Mouse (Mus musculus): Measurements from ENCODE around the gene Laptm4a.

Gene Laptm4a

DNA sequence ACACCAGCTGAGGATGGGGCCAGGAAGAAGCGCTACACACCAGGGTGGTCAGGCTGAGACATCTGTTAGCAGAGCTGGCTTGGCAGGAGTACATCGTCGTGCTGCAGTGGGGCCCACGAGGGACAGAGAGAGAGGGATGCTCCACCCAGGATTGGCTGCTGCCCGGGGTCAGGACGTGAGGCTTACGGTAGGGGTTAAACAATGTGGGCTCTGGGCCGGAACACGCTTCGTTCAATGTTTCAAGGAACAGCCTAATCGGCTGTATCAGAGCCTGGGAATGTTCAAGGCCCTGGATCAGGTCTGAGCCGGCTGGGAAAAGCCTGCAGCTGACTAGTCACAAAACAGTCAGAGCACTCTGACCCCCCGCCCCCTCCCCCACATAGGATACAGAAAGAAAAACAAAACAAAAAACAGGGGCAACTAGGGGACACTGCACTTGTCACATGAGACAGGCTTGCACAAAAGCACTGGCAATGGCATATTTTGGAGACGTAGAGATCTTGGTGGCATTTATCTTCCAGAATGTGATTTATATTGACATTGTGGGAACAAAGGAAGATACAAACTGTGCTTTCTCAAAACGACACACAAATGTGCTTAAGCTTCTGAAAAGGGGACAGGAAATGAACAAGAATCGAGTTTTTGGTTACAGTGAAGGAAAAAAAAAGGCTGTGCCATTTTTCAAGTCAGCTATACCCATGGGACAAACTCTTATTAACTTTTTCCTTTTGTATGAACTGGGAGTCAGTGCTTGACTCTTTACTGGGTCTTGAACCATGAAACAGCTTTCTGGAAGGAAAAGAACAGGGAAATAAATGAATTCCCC is 8.4 kb upstream of the Laptm4a start:
- DNase-seq, result no peak

DNA sequence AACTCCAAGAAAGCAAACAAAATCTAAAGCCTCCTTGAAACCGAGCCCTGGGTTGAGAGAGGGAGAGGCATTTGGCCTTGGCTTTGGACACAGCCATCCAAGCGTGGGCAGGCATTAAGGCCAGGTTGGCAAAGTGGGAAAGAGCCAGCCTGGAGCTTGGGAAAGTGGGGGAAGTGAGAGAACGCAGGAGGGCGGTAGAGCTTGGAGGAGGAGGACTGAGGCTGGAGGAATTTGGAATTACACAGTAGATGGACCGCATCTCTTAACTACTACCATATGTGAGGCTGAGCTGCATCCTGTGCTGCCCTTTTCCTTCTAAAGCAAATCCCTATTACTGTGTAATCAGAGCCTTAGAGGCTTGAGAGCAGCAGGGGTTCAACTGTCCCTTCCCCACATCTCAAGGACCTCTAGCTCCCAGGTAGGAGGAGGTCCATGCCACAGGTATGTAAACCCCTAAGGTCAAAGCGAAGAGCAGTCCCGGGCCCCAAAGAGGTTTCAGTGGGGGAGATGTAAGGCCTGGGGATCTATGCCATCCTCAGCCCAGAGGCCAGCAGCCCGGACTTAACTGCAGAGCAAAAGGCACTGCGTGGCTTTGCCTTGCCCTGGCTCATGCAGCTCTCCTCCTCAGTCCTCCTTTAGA is 7.6 kb upstream of the Laptm4a start:
- peak; percentile 36 to 50 for DNase-seq

- DNase-seq, result peak; percentile 46 to 47
Measured at GRCm38 (mm10) chr12:8916378-8916777, 5.1 kb upstream of the Laptm4a start.

DNA sequence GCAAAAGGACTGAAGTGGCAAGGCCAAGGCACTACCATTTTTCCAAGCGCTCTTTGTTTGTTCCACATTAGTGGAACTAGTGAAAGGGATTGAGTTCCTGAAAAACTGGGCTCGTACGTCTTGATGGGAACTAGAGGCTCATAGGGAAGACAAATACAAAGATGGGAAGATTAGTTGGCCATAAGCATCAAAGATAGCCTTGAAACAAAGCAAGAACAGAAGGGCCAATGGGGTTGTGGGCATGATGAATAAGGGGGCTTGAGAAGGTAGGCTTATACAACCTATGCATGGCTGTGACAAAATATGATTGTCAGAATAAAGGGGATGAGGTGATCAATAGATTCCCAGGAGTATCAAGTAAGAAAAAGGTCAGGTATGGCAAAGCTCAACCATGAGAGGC is 2.2 kb upstream of the Laptm4a start:
- no peak for DNase-seq

- DNase-seq, result no peak
Measured at GRCm38 (mm10) chr12:8920996-8921393, 469 bp upstream of the Laptm4a start.

- DNase-seq, result no peak
Measured at GRCm38 (mm10) chr12:8922369-8923124, 1.1 kb downstream of the Laptm4a start.

- peak; percentile 30 to 31 for DNase-seq
Measured at GRCm38 (mm10) chr12:8923125-8923410, 1.6 kb downstream of the Laptm4a start.

- no peak for DNase-seq
Measured at GRCm38 (mm10) chr12:8923603-8924002, 2.1 kb downstream of the Laptm4a start.

DNA sequence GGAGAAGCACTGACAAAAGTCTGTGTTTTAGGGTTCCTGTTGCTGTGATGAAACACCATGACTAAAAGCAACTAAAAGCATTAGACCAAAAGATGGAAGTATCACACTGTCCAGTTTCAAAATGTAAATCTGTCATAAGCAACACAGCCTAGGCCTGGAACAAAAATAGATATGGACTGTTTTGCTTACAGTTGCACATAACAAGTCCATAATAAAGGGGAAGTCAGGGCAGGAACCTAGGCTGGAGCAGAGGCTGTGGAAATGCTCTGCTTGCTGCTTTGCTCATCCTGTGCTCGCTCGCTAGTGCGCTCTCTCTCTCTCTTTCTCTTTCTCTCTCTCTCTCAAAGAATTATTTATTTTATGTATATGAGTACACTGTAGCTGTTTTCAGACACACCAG is 6.2 kb downstream of the Laptm4a start:
- DNase-seq, result no peak

- DNase-seq, result no peak
Measured at GRCm38 (mm10) chr12:8928766-8929165, 7.3 kb downstream of the Laptm4a start.

GRCm38 (mm10) chr12:8931083-8931482 is 9.6 kb downstream of the Laptm4a start:
- no peak for DNase-seq

DNA sequence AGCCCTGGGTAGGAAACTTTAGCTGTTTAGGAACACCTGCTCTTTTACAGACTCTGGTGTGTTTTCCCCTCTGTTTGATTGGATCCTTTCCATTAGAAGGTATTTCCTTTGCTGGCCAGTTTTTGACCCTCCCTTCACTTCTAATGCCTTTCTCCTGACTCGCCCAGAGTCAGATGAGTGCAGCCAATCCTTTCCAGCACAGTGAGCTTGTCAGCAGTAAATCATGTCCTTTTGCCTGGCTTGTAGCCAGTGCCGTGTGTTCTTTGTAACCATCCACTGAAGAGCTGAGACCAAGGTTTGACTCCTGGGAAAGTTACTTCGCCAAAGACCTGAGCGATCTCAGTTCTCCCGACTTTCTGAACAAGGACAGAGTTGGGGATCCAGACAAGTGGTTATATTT is 13.9 kb downstream of the Laptm4a start:
- DNase-seq, result no peak

DNA sequence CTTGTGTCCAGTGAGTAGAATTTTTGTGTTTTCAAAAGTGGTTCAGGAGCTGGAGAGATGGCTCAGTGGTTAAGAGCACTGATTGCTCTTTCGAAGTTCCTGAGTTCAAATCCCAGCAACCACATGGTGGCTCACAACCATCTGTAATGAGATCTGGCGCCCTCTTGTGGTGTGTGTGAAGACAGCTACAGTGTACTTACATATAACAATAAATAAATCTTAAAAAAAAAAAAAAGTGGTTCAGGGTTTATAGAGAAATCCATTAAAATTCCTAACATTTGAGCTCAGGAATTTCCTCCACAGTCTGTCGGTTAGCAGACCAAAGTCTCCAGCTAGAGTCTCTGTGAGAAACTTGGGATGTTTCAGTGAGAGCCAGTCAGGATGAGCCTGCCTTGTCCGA is 14.7 kb downstream of the Laptm4a start:
- DNase-seq, result peak in 1 of 2 experiments; percentile 37

DNA sequence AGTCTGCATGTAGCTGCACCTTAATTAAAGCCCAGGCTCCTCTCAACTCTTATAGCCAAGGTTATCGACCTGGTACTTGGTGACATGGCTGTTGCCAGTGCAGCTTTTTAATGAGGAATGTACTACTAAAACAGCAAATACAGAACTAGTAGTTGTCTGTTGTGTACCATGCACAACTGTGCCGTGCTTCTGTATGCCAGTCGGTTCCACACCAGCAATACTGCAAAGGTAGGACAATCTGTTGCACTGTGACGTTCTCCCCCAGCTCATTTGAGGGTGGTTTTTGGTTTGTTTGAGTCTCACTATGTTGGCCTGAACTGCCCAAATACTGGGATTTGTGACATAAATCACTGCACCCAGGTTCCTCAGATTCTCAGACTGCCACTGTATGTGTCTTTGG is 18.0 kb downstream of the Laptm4a start:
- DNase-seq, result no peak

DNA sequence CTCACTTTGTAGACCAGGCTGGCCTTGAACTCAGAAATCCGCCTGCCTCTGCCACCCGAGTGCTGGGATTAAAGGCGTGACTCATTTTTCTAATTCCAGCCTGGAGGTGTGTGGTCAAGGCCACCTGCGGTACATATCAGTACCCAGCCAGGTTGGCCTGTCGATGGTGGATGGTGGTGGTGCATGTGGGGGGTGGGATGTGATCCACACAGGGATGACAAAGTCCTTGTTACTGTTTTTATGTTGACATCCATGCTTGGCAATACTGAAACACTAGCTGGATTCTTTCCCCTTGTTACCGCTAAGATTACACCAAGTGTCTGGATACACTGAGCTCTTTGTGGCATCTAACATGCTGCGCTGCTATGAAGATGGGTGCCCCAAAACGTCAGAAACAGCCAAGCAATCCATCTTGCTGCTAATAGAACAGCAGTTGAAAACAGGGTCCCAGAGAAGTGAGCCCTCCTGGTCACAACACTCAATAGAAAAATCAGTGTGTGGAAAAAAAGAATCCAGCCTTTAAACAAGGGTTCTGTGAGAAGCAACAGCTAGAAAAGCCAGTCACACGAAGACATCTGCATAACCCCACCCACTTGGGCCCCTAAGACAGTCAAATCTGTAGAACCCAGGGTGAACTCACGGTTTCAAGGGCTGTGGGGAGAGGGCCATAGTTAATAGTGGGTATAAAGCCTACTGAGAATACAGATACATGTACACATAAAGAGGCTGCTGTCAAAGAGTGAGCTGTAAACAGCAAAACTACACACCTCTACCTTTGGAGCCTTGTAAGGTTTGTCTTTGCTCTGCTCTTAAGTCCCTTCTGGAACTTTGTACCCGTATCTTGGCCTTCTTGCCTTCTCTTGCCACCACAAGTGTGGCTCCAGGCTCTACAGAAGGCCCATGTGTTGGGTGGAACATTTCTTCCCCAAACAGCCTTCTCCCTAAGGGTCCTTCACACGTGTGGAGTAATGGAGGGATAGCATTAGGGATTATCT is 18.8 kb downstream of the Laptm4a start:
- DNase-seq, result no peak

- no peak for DNase-seq
Measured at GRCm38 (mm10) chr12:8941131-8941615, 19.7 kb downstream of the Laptm4a start.

- DNase-seq, result no peak
Measured at GRCm38 (mm10) chr12:8941699-8942392, 20.4 kb downstream of the Laptm4a start.

DNA sequence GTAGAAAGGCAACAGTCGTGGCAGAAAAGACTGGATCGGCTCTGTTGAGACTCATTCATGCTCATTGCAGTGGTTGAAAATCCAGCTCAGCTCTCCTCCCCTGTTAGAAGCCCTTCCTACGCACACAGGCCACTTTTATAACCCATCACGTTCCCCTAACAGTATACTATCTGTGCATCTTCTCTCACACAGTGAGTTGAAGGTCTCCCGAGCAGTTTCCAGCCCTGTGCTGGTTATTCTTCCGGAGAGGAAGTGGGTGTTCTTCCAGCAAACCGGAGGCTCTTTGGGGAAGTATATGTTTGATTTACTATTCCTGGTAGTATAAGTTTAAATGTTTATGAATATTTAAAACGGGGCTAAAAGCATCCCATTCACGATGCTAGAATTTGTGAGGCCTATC is 25.7 kb downstream of the Laptm4a start:
- no peak for DNase-seq

GRCm38 (mm10) chr12:8947714-8948464 is 26.4 kb downstream of the Laptm4a start, which contains the start of gene Matn3:
Matn3 (plus strand) TSS chr12:8947929.
- DNase-seq, result peak; percentile 38 to 40

DNA sequence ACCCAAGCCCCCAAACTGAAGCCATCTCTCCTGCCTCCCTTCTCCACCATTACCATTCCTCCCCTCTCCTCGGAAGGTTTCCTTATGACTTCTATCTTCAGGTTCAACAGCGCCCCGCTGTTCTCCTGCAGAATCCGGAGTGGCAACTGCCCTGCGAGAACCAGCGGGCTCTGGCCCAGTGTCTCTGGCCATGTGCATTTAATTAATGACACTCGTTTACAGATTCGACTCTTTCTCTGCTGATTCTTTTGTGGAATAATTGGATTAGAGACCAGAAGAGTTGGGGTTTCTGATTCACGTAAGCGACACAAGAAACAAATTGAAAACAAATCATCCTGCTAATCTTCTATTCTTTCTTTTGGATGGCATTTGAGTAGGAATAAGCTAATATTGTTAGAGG is 31.7 kb downstream of the Laptm4a start:
- no peak for DNase-seq

DNA sequence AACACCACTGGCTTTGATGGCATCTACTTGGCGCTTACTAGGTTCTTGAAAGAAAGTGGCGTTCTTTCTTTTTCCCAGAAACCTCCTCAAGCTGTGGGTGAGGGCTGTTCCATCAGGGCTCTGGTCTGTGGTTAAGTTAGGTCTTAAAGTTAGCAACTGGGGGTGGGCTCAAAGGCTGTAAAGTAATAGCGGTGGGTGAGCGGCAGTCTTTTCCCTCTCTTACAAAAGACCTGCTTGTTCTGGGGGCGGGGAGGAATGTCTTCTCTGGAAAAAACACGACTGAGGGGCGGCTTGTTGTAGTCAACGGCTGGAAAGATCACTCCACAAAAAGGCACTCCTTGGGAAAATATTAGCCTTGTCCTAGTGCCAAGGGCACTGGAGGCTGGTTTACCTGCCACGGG is 32.7 kb downstream of the Laptm4a start:
- no peak for DNase-seq
